Mouse (Mus musculus): ENCODE measurements around the gene Tfr2.
"Not testable (repeated sequence)": the region's sequence is repeated elsewhere in the genome, so short reads cannot be mapped to it uniquely, and the experiment has no call there.

The Tfr2 gene

GRCm38 (mm10) chr5:137583670-137584169 is 14.1 kb downstream of the Tfr2 start:
- DNase-seq (ENCODE audit: low read depth, low spot score) = peak; percentile 78

GRCm38 (mm10) chr5:137584976-137585375 is 15.3 kb downstream of the Tfr2 start:
- no peak for DNase-seq (ENCODE audit: low read depth, low spot score)

DNA sequence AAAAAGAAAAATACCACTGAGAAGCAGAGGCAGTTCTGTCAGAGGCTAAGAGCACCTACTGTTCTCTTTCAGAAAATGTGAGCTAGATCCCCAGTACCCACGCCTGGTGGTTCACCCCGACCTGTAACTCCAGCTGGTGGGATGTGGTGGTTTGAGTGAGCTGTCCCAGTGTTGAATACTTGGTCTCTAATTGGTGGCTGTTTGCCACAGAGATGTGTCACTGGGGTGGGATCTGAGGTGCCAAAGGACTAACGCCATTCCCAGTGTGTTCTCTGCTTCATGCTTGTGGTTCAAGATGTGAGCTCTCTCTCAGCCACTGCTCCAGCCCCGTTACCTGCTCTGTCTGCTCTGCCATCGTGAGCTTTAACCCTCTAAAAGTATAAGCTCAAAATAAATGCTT is 20.9 kb downstream of the Tfr2 start:
- DNase-seq (ENCODE audit: low read depth, low spot score) = no peak

- DNase-seq (ENCODE audit: low read depth, low spot score) = no peak
These were observed 26.3 kb downstream of the Tfr2 start for GRCm38 (mm10) chr5:137595921-137596320.

- DNase-seq (ENCODE audit: low read depth, low spot score) = no peak
These were observed 27.1 kb downstream of the Tfr2 start for GRCm38 (mm10) chr5:137596601-137597261.

DNA sequence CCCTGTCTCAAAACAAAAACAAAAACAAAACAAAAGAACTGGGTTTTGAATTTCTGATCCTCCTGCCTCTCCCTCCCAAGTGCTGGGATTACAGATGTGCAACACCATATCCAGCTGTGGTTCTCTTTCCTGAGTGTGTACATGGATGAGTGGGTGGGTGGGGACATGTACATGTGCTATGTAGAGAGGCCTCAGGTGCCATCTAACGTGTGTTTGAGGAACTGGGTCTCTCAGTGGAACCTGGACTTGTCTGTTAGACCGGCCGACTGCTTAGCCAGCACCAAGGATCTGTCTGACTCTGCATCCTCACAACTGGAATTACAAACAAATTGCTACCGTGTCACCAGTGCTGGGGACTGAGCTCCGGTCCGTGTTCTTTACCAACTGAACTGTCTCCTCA is 28.0 kb downstream of the Tfr2 start:
- no peak for DNase-seq (ENCODE audit: low read depth, low spot score)

DNA sequence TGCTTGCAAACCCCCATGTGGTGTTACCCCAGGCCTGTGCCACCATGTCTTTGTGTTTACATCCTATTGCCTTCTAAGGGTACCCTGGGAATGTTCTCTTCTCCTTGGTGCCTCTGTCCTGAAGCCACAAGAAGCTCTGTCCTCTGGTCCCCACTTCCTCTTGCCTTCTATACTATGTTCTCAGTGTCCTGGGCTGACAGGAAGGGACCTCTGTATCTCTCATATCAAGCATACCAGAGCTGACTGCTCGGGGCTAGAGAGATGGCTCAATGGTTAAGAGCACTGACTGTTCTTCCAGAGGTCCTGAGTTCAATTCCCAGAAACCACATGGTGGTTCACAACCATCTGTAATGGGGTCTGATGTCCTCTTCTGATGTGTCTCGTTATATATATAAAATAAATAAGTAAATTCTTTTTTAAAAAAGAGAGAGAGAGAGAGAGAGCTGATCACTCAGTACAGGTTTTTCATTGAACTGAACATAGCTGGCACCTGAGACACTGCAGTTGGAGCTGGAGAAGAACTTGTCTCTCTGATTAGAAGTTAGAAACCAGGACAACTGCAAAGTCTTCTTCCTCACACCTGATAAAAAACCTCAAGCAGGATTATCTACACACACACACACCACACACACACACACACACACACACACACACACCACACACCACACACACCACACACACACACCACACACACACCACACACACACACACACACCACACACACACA is 28.6 kb downstream of the Tfr2 start:
- DNase-seq (ENCODE audit: low read depth, low spot score) = no peak

GRCm38 (mm10) chr5:137599600-137599999 is 30.0 kb downstream of the Tfr2 start:
- no peak for DNase-seq (ENCODE audit: low read depth, low spot score)

DNA sequence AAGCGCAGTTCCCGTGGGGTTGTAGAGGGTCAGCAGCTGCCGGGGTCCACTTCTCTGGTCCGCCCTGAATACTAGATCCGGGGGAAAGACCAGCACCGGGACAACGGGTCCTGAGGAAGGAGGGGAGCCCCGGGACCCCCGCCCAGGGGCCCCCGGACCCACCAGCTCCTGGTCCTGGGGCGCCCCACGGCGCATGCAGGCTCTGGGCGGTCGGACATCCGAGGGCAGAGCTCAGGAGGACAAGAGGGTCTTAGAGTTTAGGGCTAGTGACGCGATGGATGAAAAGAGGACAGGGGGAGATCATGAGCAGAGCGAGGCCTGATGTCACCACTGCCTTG is 30.6 kb downstream of the Tfr2 start:
- no peak for DNase-seq (ENCODE audit: low read depth, low spot score)

GRCm38 (mm10) chr5:137600619-137601364 is 31.2 kb downstream of the Tfr2 start, which contains the start of gene Mospd3:
Gene Mospd3, minus strand, starts transcription at chr5:137601058.
- DNase-seq (ENCODE audit: low read depth, low spot score) = peak; percentile 98

DNA sequence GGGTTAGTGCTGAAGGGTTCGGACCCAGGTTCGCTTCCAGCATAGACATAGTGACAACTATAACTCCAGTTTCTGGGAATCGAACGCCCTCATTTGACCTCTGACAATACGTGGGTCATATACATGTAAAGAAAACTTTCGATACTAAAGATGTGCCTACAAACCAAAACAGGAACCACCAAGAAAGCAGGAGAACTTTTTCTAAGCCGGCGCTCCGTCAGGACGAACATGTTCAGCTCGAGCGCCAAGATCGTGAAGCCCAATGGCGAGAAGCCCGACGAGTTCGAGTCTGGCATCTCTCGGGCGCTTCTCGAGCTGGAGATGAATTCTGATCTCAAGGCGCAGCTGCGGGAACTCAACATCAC is 31.7 kb downstream of the Tfr2 start:
- no peak for DNase-seq (ENCODE audit: low read depth, low spot score)

GRCm38 (mm10) chr5:137607860-137608653 is 38.4 kb downstream of the Tfr2 start:
- no peak for DNase-seq (ENCODE audit: low read depth, low spot score)

- no peak for DNase-seq (ENCODE audit: low read depth, low spot score)
These were observed 39.1 kb downstream of the Tfr2 start for GRCm38 (mm10) chr5:137608654-137609190.

GRCm38 (mm10) chr5:137609292-137609691 is 39.7 kb downstream of the Tfr2 start:
- DNase-seq (ENCODE audit: low read depth, low spot score) = no peak

- no peak for DNase-seq (ENCODE audit: low read depth, low spot score)
These were observed 40.4 kb downstream of the Tfr2 start for GRCm38 (mm10) chr5:137610056-137610455.

GRCm38 (mm10) chr5:137610548-137611244 is 41.1 kb downstream of the Tfr2 start:
- no peak for DNase-seq (ENCODE audit: low read depth, low spot score)

GRCm38 (mm10) chr5:137611245-137611602 is 41.6 kb downstream of the Tfr2 start:
- no peak for DNase-seq (ENCODE audit: low read depth, low spot score)

DNA sequence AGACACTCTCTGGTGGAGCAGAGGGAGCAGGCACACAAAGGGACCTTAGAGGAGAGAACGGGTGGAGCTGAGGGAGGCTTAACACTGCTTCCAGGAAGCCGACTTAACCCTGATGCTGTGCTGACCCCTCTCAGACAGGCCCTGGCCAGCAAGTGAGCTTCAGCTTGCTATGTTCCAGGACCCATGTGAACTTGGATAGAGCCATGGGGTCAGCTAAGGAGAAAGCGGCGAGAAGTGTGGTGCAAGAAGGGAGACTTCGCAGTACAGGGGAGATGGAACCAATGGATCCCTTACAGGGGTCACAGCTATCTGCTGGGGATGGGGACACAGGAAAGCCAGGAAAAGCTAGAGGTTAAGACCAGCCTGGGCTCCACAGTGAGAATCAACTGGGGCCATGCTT is 43.4 kb downstream of the Tfr2 start:
- DNase-seq (ENCODE audit: low read depth, low spot score) = no peak

- DNase-seq (ENCODE audit: low read depth, low spot score) = no peak
These were observed 43.9 kb downstream of the Tfr2 start, which contains the start of gene Pcolce for GRCm38 (mm10) chr5:137613550-137613949. Gene Pcolce, minus strand, starts transcription at chr5:137613784.

DNA sequence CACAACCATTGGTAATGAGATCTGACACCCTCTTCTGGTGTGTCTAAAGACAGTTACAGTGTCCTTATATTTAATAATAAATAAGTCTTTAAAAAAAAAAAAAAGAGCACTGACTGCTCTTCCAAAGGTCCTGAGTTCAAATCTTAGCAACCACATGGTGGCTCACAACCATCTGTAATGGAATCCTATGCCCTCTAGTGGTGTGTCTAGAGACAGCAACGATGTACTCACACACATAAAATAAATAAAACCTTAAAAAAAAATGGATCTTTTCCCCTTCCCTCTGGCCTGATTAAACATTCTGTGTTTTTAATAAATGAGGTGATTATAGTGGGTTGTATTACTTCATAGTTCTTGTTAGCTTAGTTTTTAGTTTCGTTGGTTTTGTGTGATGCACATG is 45.3 kb downstream of the Tfr2 start:
- DNase-seq (ENCODE audit: low read depth, low spot score) = not testable (repeated sequence)

- DNase-seq (ENCODE audit: low read depth, low spot score) = no peak
These were observed 45.7 kb downstream of the Tfr2 start for GRCm38 (mm10) chr5:137615347-137615746.
